Mouse (Mus musculus): Measurements from ENCODE around the gene Myo5c. TPM values are rescaled to one million over a fixed set of nuclear protein-coding genes. Genes with fewer than 3 reads are reported as not detected.

Myo5c gene
- polyA plus RNA-seq, 1 experiment from 2014 or later: 0.98 TPM

GRCm38 (mm10) chr9:75285363-75285762, 53.5 kb downstream of the Myo5c start:
- H3K4me3 ChIP-seq: no peak overlapping the region
- no peak for ATAC-seq (ENCODE audit: low FRiP score, low read depth)
- no peak overlapping the region for H3K27ac ChIP-seq (replicated peaks)
- 86% methylated on average over 6 of the region's 6 CpGs for WGBS
- H3K4me1 ChIP-seq: peaks cover 3% of the 10 kb centered on the region; the same call in 1 of the 2 replicates
- peaks cover 4% of the 10 kb centered on the region; the same call in 1 of the 2 replicates for H3K27me3 ChIP-seq
- H3K36me3 ChIP-seq: no peaks in the 10 kb centered on the region
- H3K9ac ChIP-seq (replicated peaks): no peak overlapping the region
- H3K4me2 ChIP-seq (replicated peaks): no peak overlapping the region
- H3K9me3 ChIP-seq: no peaks in the 10 kb centered on the region

GRCm38 (mm10) chr9:75287636-75288035, 55.8 kb downstream of the Myo5c start:
- H3K4me1 ChIP-seq: peaks cover 3% of the 10 kb centered on the region; the same call in 1 of the 2 replicates
- 64% methylated on average over 6 of the region's 6 CpGs for WGBS
- no peak overlapping the region for H3K9ac ChIP-seq (replicated peaks)
- H3K4me3 ChIP-seq: no peak overlapping the region
- no peaks in the 10 kb centered on the region for H3K9me3 ChIP-seq
- H3K36me3 ChIP-seq: no peaks in the 10 kb centered on the region
- H3K27ac ChIP-seq (replicated peaks): no peak overlapping the region
- H3K27me3 ChIP-seq: no peaks in the 10 kb centered on the region
- no peak overlapping the region for H3K4me2 ChIP-seq (replicated peaks)
- ATAC-seq (ENCODE audit: low FRiP score, low read depth): no peak

- Histone ChIP-seq H3K27me3 (no peaks in the 10 kb centered on the region), H3K4me3 (no peak overlapping the region), H3K9me3 (no peaks in the 10 kb centered on the region), H3K4me2 (replicated peaks) (no peak overlapping the region), H3K27ac (replicated peaks) (no peak overlapping the region), H3K4me1 (peaks cover 3% of the 10 kb centered on the region; the same call in 1 of the 2 replicates), H3K9ac (replicated peaks) (no peak overlapping the region), H3K36me3 (no peaks in the 10 kb centered on the region)
- WGBS: 43% methylated on average over 4 of the region's 4 CpGs
- no peak for ATAC-seq (ENCODE audit: low FRiP score, low read depth)
Measured at GRCm38 (mm10) chr9:75289545-75289944, 57.7 kb downstream of the Myo5c start.

- H3K4me1 ChIP-seq: no peaks in the 10 kb centered on the region
- no peak overlapping the region for H3K27ac ChIP-seq (replicated peaks)
- H3K36me3 ChIP-seq: no peaks in the 10 kb centered on the region
- H3K4me3 ChIP-seq: no peak overlapping the region
- 83% methylated on average over 2 of the region's 2 CpGs for WGBS
- no peak for ATAC-seq (ENCODE audit: low FRiP score, low read depth)
- H3K9me3 ChIP-seq: no peaks in the 10 kb centered on the region
- no peak overlapping the region for H3K9ac ChIP-seq (replicated peaks)
- no peaks in the 10 kb centered on the region for H3K27me3 ChIP-seq
- no peak overlapping the region for H3K4me2 ChIP-seq (replicated peaks)
Measured at GRCm38 (mm10) chr9:75299342-75299741, 67.5 kb downstream of the Myo5c start.

- H3K36me3 ChIP-seq: no peaks in the 10 kb centered on the region
- no peaks in the 10 kb centered on the region for H3K27me3 ChIP-seq
- no peaks in the 10 kb centered on the region for H3K4me1 ChIP-seq
- ATAC-seq (ENCODE audit: low FRiP score, low read depth): no peak
- no peaks in the 10 kb centered on the region for H3K9me3 ChIP-seq
- H3K27ac ChIP-seq (replicated peaks): no peak overlapping the region
- WGBS: 82% methylated on average over 2 of the region's 2 CpGs
- H3K9ac ChIP-seq (replicated peaks): no peak overlapping the region
- no peak overlapping the region for H3K4me2 ChIP-seq (replicated peaks)
- no peak overlapping the region for H3K4me3 ChIP-seq
Measured at GRCm38 (mm10) chr9:75303033-75303432, 71.2 kb downstream of the Myo5c start.

- peak overlapping the region; percentile 33 for H3K4me2 ChIP-seq (replicated peaks)
- no peaks in the 10 kb centered on the region for H3K36me3 ChIP-seq
- no peaks in the 10 kb centered on the region for H3K9me3 ChIP-seq
- no peaks in the 10 kb centered on the region for H3K27me3 ChIP-seq
- no peak for ATAC-seq (ENCODE audit: low FRiP score, low read depth)
- 37% methylated on average over 16 of the region's 16 CpGs for WGBS
- H3K4me3 ChIP-seq: 0 out of 2 replicates have a peak overlapping the region, but pooled peaks have one; percentile 9
- no peaks in the 10 kb centered on the region for H3K4me1 ChIP-seq
- H3K9ac ChIP-seq (replicated peaks): no peak overlapping the region
- H3K27ac ChIP-seq (replicated peaks): no peak overlapping the region
Measured at GRCm38 (mm10) chr9:75303701-75304261, 72.0 kb downstream of the Myo5c start.

GRCm38 (mm10) chr9:75304286-75304685, 72.5 kb downstream of the Myo5c start:
- Histone ChIP-seq H3K4me3 (no peak overlapping the region), H3K27me3 (no peaks in the 10 kb centered on the region), H3K4me2 (replicated peaks) (0 out of 2 replicates have a peak overlapping the region, but pooled peaks have one; percentile 33), H3K36me3 (no peaks in the 10 kb centered on the region), H3K9ac (replicated peaks) (no peak overlapping the region), H3K4me1 (no peaks in the 10 kb centered on the region), H3K9me3 (no peaks in the 10 kb centered on the region), H3K27ac (replicated peaks) (no peak overlapping the region)
- 36% methylated on average over 7 of the region's 7 CpGs for WGBS
- no peak for ATAC-seq (ENCODE audit: low FRiP score, low read depth)

GRCm38 (mm10) chr9:75306126-75306898, 74.5 kb downstream of the Myo5c start, which contains the start of gene Gnb5:
Gnb5 (plus strand) TSS chr9:75306288.
- H3K9ac ChIP-seq (replicated peaks): no peak within 1 kb of the TSS
- no peaks in the 10 kb centered on the region for H3K4me1 ChIP-seq
- H3K36me3 ChIP-seq: no peaks in the 10 kb centered on the region
- H3K27me3 ChIP-seq: no peaks in the 10 kb centered on the region
- H3K4me2 ChIP-seq (replicated peaks): no peak within 1 kb of the TSS
- H3K27ac ChIP-seq (replicated peaks): no peak within 1 kb of the TSS
- H3K9me3 ChIP-seq: no peaks in the 10 kb centered on the region
- whole genome bisulfite sequencing: 75% methylated on average over 11 of the region's 11 CpGs
- no peak within 1 kb of the TSS for H3K4me3 ChIP-seq
- no peak for ATAC-seq (ENCODE audit: low FRiP score, low read depth)

- H3K9me3 ChIP-seq: no peaks in the 10 kb centered on the region
- no peaks in the 10 kb centered on the region for H3K4me1 ChIP-seq
- 89% methylated on average over 5 of the region's 5 CpGs for WGBS
- no peak overlapping the region for H3K9ac ChIP-seq (replicated peaks)
- ATAC-seq (ENCODE audit: low FRiP score, low read depth): no peak
- no peak overlapping the region for H3K4me2 ChIP-seq (replicated peaks)
- H3K4me3 ChIP-seq: no peak overlapping the region
- no peaks in the 10 kb centered on the region for H3K27me3 ChIP-seq
- H3K27ac ChIP-seq (replicated peaks): no peak overlapping the region
- no peaks in the 10 kb centered on the region for H3K36me3 ChIP-seq
Measured at GRCm38 (mm10) chr9:75307015-75307414, 75.2 kb downstream of the Myo5c start.

GRCm38 (mm10) chr9:75308621-75309020, 76.8 kb downstream of the Myo5c start:
- ATAC-seq (ENCODE audit: low FRiP score, low read depth): no peak
- Histone ChIP-seq H3K9ac (replicated peaks) (no peak overlapping the region), H3K9me3 (no peaks in the 10 kb centered on the region), H3K4me2 (replicated peaks) (no peak overlapping the region), H3K27me3 (no peaks in the 10 kb centered on the region), H3K36me3 (no peaks in the 10 kb centered on the region), H3K4me3 (no peak overlapping the region), H3K27ac (replicated peaks) (no peak overlapping the region), H3K4me1 (peaks cover 5% of the 10 kb centered on the region; the same call in 1 of the 2 replicates)
- WGBS: 68% methylated on average over 5 of the region's 5 CpGs

- H3K4me2 ChIP-seq (replicated peaks): no peak overlapping the region
- no peak for ATAC-seq (ENCODE audit: low FRiP score, low read depth)
- no peak overlapping the region for H3K4me3 ChIP-seq
- no peak overlapping the region for H3K9ac ChIP-seq (replicated peaks)
- WGBS: 23% methylated on average over 4 of the region's 4 CpGs
- no peaks in the 10 kb centered on the region for H3K36me3 ChIP-seq
- no peaks in the 10 kb centered on the region for H3K27me3 ChIP-seq
- no peaks in the 10 kb centered on the region for H3K9me3 ChIP-seq
- no peak overlapping the region for H3K27ac ChIP-seq (replicated peaks)
- peaks cover 19% of the 10 kb centered on the region for H3K4me1 ChIP-seq
Measured at GRCm38 (mm10) chr9:75312008-75312407, 80.2 kb downstream of the Myo5c start.

- Histone ChIP-seq H3K36me3 (0 out of 2 replicates have a peak, but pooled peaks cover 2% of the 10 kb centered on the region), H3K27me3 (no peaks in the 10 kb centered on the region), H3K4me1 (peaks cover 19% of the 10 kb centered on the region), H3K27ac (replicated peaks) (peak overlapping the region; percentile 65), H3K9ac (replicated peaks) (peak overlapping the region; percentile 66), H3K9me3 (no peaks in the 10 kb centered on the region), H3K4me2 (replicated peaks) (peak overlapping the region; percentile 75), H3K4me3 (peak overlapping the region; percentile 62)
- ATAC-seq (ENCODE audit: low FRiP score, low read depth): peak; percentile 27; the same call in 1 of the 2 replicates
- 29% methylated on average over 11 of the region's 11 CpGs for WGBS
Measured at GRCm38 (mm10) chr9:75313138-75313831, 81.5 kb downstream of the Myo5c start.
